Mouse (Mus musculus): ENCODE results near the gene Cdkn1c.

GRCm38 (mm10) chr7:143461920-143462319, 1.1 kb upstream of the Cdkn1c start:
- no peak for TF ChIP-seq CTCF (conservative IDR thresholded peaks at IDR 0.05; ENCODE audit: insufficient read depth, insufficient read length, low read depth, low read length)
- no peak for TF ChIP-seq POLR2A (IDR thresholded peaks at IDR 0.05; ENCODE audit: low read depth, low read length)

Data from kidney, adult 2 months (tissue).